12 mouse cellular contexts compared by ENCODE assay signal in the genomic region with DNA sequence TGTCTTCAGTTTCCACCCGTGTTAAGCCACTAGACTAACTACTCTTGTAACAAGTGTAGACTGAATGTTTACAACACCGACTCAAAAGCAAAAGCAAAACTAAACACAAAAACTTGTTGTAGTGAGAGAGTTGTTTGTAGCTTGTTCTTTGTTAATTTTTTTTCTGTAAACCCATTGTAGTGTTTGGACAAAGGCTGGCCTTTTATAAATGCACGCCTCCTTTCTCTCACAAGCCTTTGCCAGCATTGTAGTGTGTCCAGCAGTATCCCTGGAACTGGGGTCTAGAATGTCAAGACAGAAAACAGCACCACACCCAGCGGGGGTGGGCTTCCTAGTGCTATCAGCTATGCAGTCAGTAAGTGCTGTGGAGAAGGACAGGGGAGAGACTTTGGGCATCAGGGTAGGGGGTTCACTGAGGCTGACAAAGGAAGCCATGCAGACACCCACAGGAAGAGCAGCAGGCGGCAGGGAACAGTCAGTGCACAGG. TPM values are rescaled to one million over a fixed set of nuclear protein-coding genes. Genes with fewer than 3 reads are reported as not detected.
DNase-seq lines count a peak whose midpoint lies in the region; ATAC-seq and TF ChIP-seq lines count a peak whose summit lies in the region.
"Had no signal": no experiment of that assay in that cellular context is flagged by ENCODE, and none has a peak within 500 bp of the region (broad histone marks: within the 10 kb centered on the region; RNA-seq: fewer than 3 reads in every experiment).

No protein-coding gene starts in this region.

- H3K4me1 ChIP-seq in hindbrain, embryonic 10.5 days (replicated peaks) = peaks cover 58% of the 10 kb centered on the region
- H3K4me1 ChIP-seq in hindbrain, embryonic 14.5 days (replicated peaks; ENCODE audit: control insufficient read depth, insufficient read depth, low read length) = peaks cover 19% of the 10 kb centered on the region
- peaks cover 42% of the 10 kb centered on the region for H3K4me1 ChIP-seq in midbrain, embryonic 13.5 days (replicated peaks)
- peaks cover 11% of the 10 kb centered on the region; the same call in 1 of the 2 replicates for H3K4me1 ChIP-seq in midbrain, embryonic 14.5 days (ENCODE audit: control insufficient read depth, insufficient read depth, low read length)
- peaks cover 15% of the 10 kb centered on the region for H3K4me1 ChIP-seq in cortical plate, adult 2 months (ENCODE audit: control insufficient read depth, insufficient read depth, low read length)
- H3K4me1 ChIP-seq in olfactory bulb, adult 2 months (ENCODE audit: control insufficient read depth, insufficient read depth, low read length) = peaks cover 52% of the 10 kb centered on the region

- no peak for DNase-seq in hindbrain, embryonic 10.5 days (ENCODE audit: low spot score)
- DNase-seq in hindbrain, embryonic 14.5 days (ENCODE audit: low spot score) = no peak
- DNase-seq in midbrain, embryonic 14.5 days = no peak
- no peak for DNase-seq in ovary, postnatal 14 days (ENCODE audit: low spot score)
- DNase-seq: gastrocnemius, postnatal 25 days had no signal

- H3K9ac ChIP-seq in hindbrain, embryonic 14.5 days = no peak overlapping the region
- 0 out of 2 replicates have a peak overlapping the region, but pooled peaks have one; percentile 2 for H3K9ac ChIP-seq in midbrain, embryonic 13.5 days (replicated peaks)
- no peak overlapping the region for H3K9ac ChIP-seq in midbrain, embryonic 14.5 days (replicated peaks; ENCODE audit: low read length)
- H3K9ac ChIP-seq: forebrain, embryonic 12.5 days; hindbrain, embryonic 15.5 days had no signal

- no peak for TF ChIP-seq CTCF in cortical plate, adult 2 months (IDR thresholded peaks at IDR 0.05; ENCODE audit: extremely low read depth, insufficient read depth, low read length)
- TF ChIP-seq CTCF in olfactory bulb, adult 2 months (IDR thresholded peaks at IDR 0.05; ENCODE audit: insufficient read depth, low read depth, low read length) = no peak

- H3K9me3 ChIP-seq in hindbrain, embryonic 10.5 days = no peaks in the 10 kb centered on the region
- H3K9me3 ChIP-seq in hindbrain, embryonic 14.5 days (ENCODE audit: control insufficient read depth, low read length) = no peaks in the 10 kb centered on the region
- H3K9me3 ChIP-seq in midbrain, embryonic 13.5 days = no peaks in the 10 kb centered on the region
- no peaks in the 10 kb centered on the region for H3K9me3 ChIP-seq in midbrain, embryonic 14.5 days (ENCODE audit: control insufficient read depth, low read length)
- H3K9me3 ChIP-seq: forebrain, embryonic 12.5 days; hindbrain, embryonic 15.5 days had no signal

- WGBS in hindbrain, embryonic 10.5 days = 46% methylated on average over 5 of the region's 5 CpGs
- WGBS in hindbrain, embryonic 14.5 days = 31% methylated on average over 5 of the region's 5 CpGs
- 47% methylated on average over 5 of the region's 5 CpGs for WGBS in midbrain, embryonic 13.5 days
- WGBS in midbrain, embryonic 14.5 days = 45% methylated on average over 5 of the region's 5 CpGs
- 44% methylated on average over 5 of the region's 5 CpGs for WGBS in olfactory bulb, adult 2 months

- H3K4me2 ChIP-seq in hindbrain, embryonic 14.5 days (replicated peaks) = no peak overlapping the region
- no peak overlapping the region for H3K4me2 ChIP-seq in midbrain, embryonic 13.5 days (replicated peaks)
- no peak overlapping the region for H3K4me2 ChIP-seq in midbrain, embryonic 14.5 days (ENCODE audit: low read length)
- H3K4me2 ChIP-seq: forebrain, embryonic 12.5 days; hindbrain, embryonic 15.5 days had no signal

- no peak for TF ChIP-seq POLR2A in cortical plate, adult 2 months (IDR thresholded peaks at IDR 0.05; ENCODE audit: extremely low read depth, insufficient read depth, low read length)
- TF ChIP-seq POLR2A in olfactory bulb, adult 2 months (IDR thresholded peaks at IDR 0.05; ENCODE audit: insufficient read depth, low read depth, low read length) = no peak

- H3K27me3 ChIP-seq in hindbrain, embryonic 10.5 days (ENCODE audit: insufficient read depth, poor library complexity, severe bottlenecking) = 0 out of 2 replicates have a peak, but pooled peaks cover 6% of the 10 kb centered on the region
- H3K27me3 ChIP-seq in hindbrain, embryonic 14.5 days (ENCODE audit: control insufficient read depth, insufficient read depth, low read length) = no peaks in the 10 kb centered on the region
- H3K27me3 ChIP-seq in midbrain, embryonic 13.5 days = no peaks in the 10 kb centered on the region
- no peaks in the 10 kb centered on the region for H3K27me3 ChIP-seq in midbrain, embryonic 14.5 days (ENCODE audit: control insufficient read depth, insufficient read depth, low read length)
- H3K27me3 ChIP-seq: forebrain, embryonic 12.5 days; hindbrain, embryonic 15.5 days had no signal

- ATAC-seq in hindbrain, embryonic 14.5 days (ENCODE audit: low FRiP score) = no peak
- no peak for ATAC-seq in midbrain, embryonic 13.5 days
- ATAC-seq in midbrain, embryonic 14.5 days (ENCODE audit: low FRiP score, low TSS enrichment) = no peak

- no peaks in the 10 kb centered on the region for H3K36me3 ChIP-seq in hindbrain, embryonic 10.5 days
- H3K36me3 ChIP-seq in hindbrain, embryonic 14.5 days (replicated peaks; ENCODE audit: control insufficient read depth, insufficient read depth) = no peaks in the 10 kb centered on the region
- H3K36me3 ChIP-seq in midbrain, embryonic 13.5 days = no peaks in the 10 kb centered on the region
- no peaks in the 10 kb centered on the region for H3K36me3 ChIP-seq in midbrain, embryonic 14.5 days (ENCODE audit: control insufficient read depth, insufficient read depth, low read length)
- H3K36me3 ChIP-seq: forebrain, embryonic 12.5 days; hindbrain, embryonic 15.5 days had no signal

- peak overlapping the region; percentile 64 for H3K27ac ChIP-seq in hindbrain, embryonic 10.5 days
- H3K27ac ChIP-seq in hindbrain, embryonic 14.5 days = no peak overlapping the region
- H3K27ac ChIP-seq in midbrain, embryonic 13.5 days = peak overlapping the region; percentile 30; the same call in 1 of the 2 replicates
- H3K27ac ChIP-seq in midbrain, embryonic 14.5 days (replicated peaks; ENCODE audit: low read depth, low read length) = no peak overlapping the region
- peak overlapping the region; percentile 66 for H3K27ac ChIP-seq in cortical plate, adult 2 months (ENCODE audit: insufficient read depth, low read length)
- H3K27ac ChIP-seq in olfactory bulb, adult 2 months (ENCODE audit: insufficient read depth, low read depth, low read length) = peak overlapping the region; percentile 65
- H3K27ac ChIP-seq: forebrain, embryonic 12.5 days; hindbrain, embryonic 15.5 days; macrophage had no signal

- no peak overlapping the region for H3K4me3 ChIP-seq in hindbrain, embryonic 10.5 days
- H3K4me3 ChIP-seq in hindbrain, embryonic 14.5 days (replicated peaks; ENCODE audit: low read length) = no peak overlapping the region
- no peak overlapping the region for H3K4me3 ChIP-seq in midbrain, embryonic 13.5 days (replicated peaks)
- no peak overlapping the region for H3K4me3 ChIP-seq in midbrain, embryonic 14.5 days (replicated peaks; ENCODE audit: low read depth, low read length)
- H3K4me3 ChIP-seq in cortical plate, adult 2 months (ENCODE audit: insufficient read depth, low read length) = no peak overlapping the region
- no peak overlapping the region for H3K4me3 ChIP-seq in olfactory bulb, adult 2 months (ENCODE audit: insufficient read depth, low read depth, low read length)
- H3K4me3 ChIP-seq: forebrain, embryonic 12.5 days; hindbrain, embryonic 15.5 days; myocyte had no signal

RNA-seq across cellular contexts. Expression of a gene that starts 5.5 kb away (rescaled TPM):
- polyA plus RNA-seq in hindbrain, embryonic 10.5 days (2016; fragmentation: Nextera tagmentation; extraction: Ambion mirVana) = 2.0 and 6.1 TPM in 2 replicates
- polyA plus RNA-seq in hindbrain, embryonic 14.5 days (2014; fragmentation: Nextera tagmentation; extraction: Ambion mirVana) = 0.12 and 0.23 TPM in 2 replicates
- 0.47 and 0.49 TPM in 2 replicates for polyA plus RNA-seq in midbrain, embryonic 13.5 days (2015; fragmentation: Nextera tagmentation; extraction: Ambion mirVana)
- 0.93 TPM in 1 of 2 replicates, not detected in the other for polyA plus RNA-seq in midbrain, embryonic 14.5 days (2014; fragmentation: Nextera tagmentation; extraction: Ambion mirVana)
- 0.15 TPM in 2 replicates for polyA plus RNA-seq in cortical plate, adult 2 months (2012; rRNA removed)
- polyA plus RNA-seq in olfactory bulb, adult 2 months (2012; ENCODE audit: insufficient read depth, insufficient read length, low replicate concordance, missing spikeins) = not detected in 2 replicates
- polyA plus RNA-seq: macrophage had no signal

Comparison
In these comparisons a context has a peak if more than half of its experiments do, and no peak if none do; other contexts are left out.
1. H3K27ac ChIP-seq: peak in hindbrain, embryonic 10.5 days (single experiment), midbrain, embryonic 13.5 days (single experiment), cortical plate, adult 2 months (single experiment) and olfactory bulb, adult 2 months (single experiment); none in hindbrain, embryonic 14.5 days (single experiment) and midbrain, embryonic 14.5 days (single experiment).